Mouse (Mus musculus): ENCODE results near the gene Mapk7. TPM values are rescaled to one million over a fixed set of nuclear protein-coding genes. Genes with fewer than 3 reads are reported as not detected.

The Mapk7 gene
- polyA plus RNA-seq, 1 experiment from 2014 or later: 36.3 TPM

- Histone ChIP-seq H3K9ac (no peak overlapping the region), H3K36me3 (peaks cover 33% of the 10 kb centered on the region), H3K4me1 (replicated peaks) (peaks cover 37% of the 10 kb centered on the region), H3K9me3 (no peaks in the 10 kb centered on the region), H3K27me3 (replicated peaks) (no peaks in the 10 kb centered on the region), H3K4me2 (replicated peaks) (peak overlapping the region; percentile 63; the same call in 1 of the 2 replicates), H3K4me3 (replicated peaks) (no peak overlapping the region), H3K27ac (0 out of 2 replicates have a peak overlapping the region, but pooled peaks have one; percentile 22)
- no peak for ATAC-seq
- WGBS: 88% methylated on average over 7 of the region's 7 CpGs
These were observed 6.3 kb downstream of the Mapk7 start for GRCm38 (mm10) chr11:61487936-61488335.

- Histone ChIP-seq H3K4me2 (replicated peaks) (peak overlapping the region; percentile 63), H3K27ac (0 out of 2 replicates have a peak overlapping the region, but pooled peaks have one; percentile 22), H3K27me3 (replicated peaks) (no peaks in the 10 kb centered on the region), H3K4me1 (replicated peaks) (peaks cover 33% of the 10 kb centered on the region), H3K4me3 (replicated peaks) (no peak overlapping the region), H3K9ac (no peak overlapping the region), H3K36me3 (peaks cover 33% of the 10 kb centered on the region), H3K9me3 (no peaks in the 10 kb centered on the region)
- 33% methylated on average over 2 of the region's 2 CpGs for WGBS
- 0 out of 2 replicates have a peak, but pooled peaks have one; percentile 19 for ATAC-seq
These were observed 6.8 kb downstream of the Mapk7 start for GRCm38 (mm10) chr11:61487401-61487800.

- no peak for ATAC-seq
- Histone ChIP-seq H3K4me2 (replicated peaks) (peak overlapping the region; percentile 63), H3K4me3 (replicated peaks) (peak overlapping the region; percentile 38), H3K36me3 (peaks cover 33% of the 10 kb centered on the region), H3K4me1 (replicated peaks) (peaks cover 36% of the 10 kb centered on the region), H3K27ac (peak overlapping the region; percentile 97), H3K9me3 (no peaks in the 10 kb centered on the region), H3K27me3 (replicated peaks) (no peaks in the 10 kb centered on the region), H3K9ac (peak overlapping the region; percentile 40; the same call in 1 of the 2 replicates)
- WGBS: 77% methylated on average over 14 of the region's 14 CpGs
These were observed 7.6 kb downstream of the Mapk7 start for GRCm38 (mm10) chr11:61486458-61487219.

- Histone ChIP-seq H3K4me1 (replicated peaks) (peaks cover 33% of the 10 kb centered on the region), H3K27me3 (replicated peaks) (no peaks in the 10 kb centered on the region), H3K27ac (peak overlapping the region; percentile 97), H3K9me3 (no peaks in the 10 kb centered on the region), H3K9ac (peak overlapping the region; percentile 40), H3K4me3 (replicated peaks) (peak overlapping the region; percentile 38), H3K4me2 (replicated peaks) (peak overlapping the region; percentile 63), H3K36me3 (peaks cover 24% of the 10 kb centered on the region)
- ATAC-seq: no peak
- WGBS: 45% methylated on average over 22 of the region's 22 CpGs
These were observed 8.4 kb downstream of the Mapk7 start for GRCm38 (mm10) chr11:61485541-61486457.

GRCm38 (mm10) chr11:61484613-61485540 is 9.3 kb downstream of the Mapk7 start, which contains the start of gene Mfap4:
Gene Mfap4 (plus strand): TSS chr11:61485431.
- 24% methylated on average over 20 of the region's 20 CpGs for WGBS
- ATAC-seq: peak; percentile 87
- H3K27ac ChIP-seq: peak within 1 kb of the TSS; percentile 97

GRCm38 (mm10) chr11:61484256-61484612 is 10.0 kb downstream of the Mapk7 start:
- Histone ChIP-seq H3K9me3 (no peaks in the 10 kb centered on the region), H3K4me3 (replicated peaks) (0 out of 2 replicates have a peak overlapping the region, but pooled peaks have one; percentile 38), H3K27me3 (replicated peaks) (no peaks in the 10 kb centered on the region), H3K4me1 (replicated peaks) (peaks cover 30% of the 10 kb centered on the region), H3K9ac (peak overlapping the region; percentile 39; the same call in 1 of the 2 replicates), H3K36me3 (peaks cover 9% of the 10 kb centered on the region; the same call in 1 of the 2 replicates), H3K27ac (peak overlapping the region; percentile 97), H3K4me2 (replicated peaks) (peak overlapping the region; percentile 63)
- no peak for ATAC-seq
- WGBS: 31% methylated on average over 10 of the region's 10 CpGs

More at GRCm38 (mm10) chr11:61484613-61485540, 9.3 kb downstream of the Mapk7 start, which contains the start of gene Mfap4:
- H3K9me3 ChIP-seq: no peaks in the 10 kb centered on the region
- H3K27me3 ChIP-seq (replicated peaks): no peaks in the 10 kb centered on the region
- peaks cover 15% of the 10 kb centered on the region; the same call in 1 of the 2 replicates for H3K36me3 ChIP-seq
- peaks cover 30% of the 10 kb centered on the region for H3K4me1 ChIP-seq (replicated peaks)
- H3K9ac ChIP-seq: peak within 1 kb of the TSS; percentile 40
- peak within 1 kb of the TSS; percentile 38 for H3K4me3 ChIP-seq (replicated peaks)
- H3K4me2 ChIP-seq (replicated peaks): peak within 1 kb of the TSS; percentile 63

- 78% methylated on average over 13 of the region's 13 CpGs for WGBS
- Histone ChIP-seq H3K36me3 (0 out of 2 replicates have a peak, but pooled peaks cover 4% of the 10 kb centered on the region), H3K9ac (no peak overlapping the region), H3K9me3 (no peaks in the 10 kb centered on the region), H3K27me3 (replicated peaks) (no peaks in the 10 kb centered on the region), H3K4me3 (replicated peaks) (no peak overlapping the region), H3K4me1 (replicated peaks) (peaks cover 30% of the 10 kb centered on the region), H3K27ac (peak overlapping the region; percentile 97; the same call in 1 of the 2 replicates), H3K4me2 (replicated peaks) (no peak overlapping the region)
- no peak for ATAC-seq
These were observed 10.9 kb downstream of the Mapk7 start for GRCm38 (mm10) chr11:61483226-61483845.

- ATAC-seq: no peak
- WGBS: 51% methylated on average over 9 of the region's 9 CpGs
- Histone ChIP-seq H3K4me3 (replicated peaks) (no peak overlapping the region), H3K36me3 (no peaks in the 10 kb centered on the region), H3K4me2 (replicated peaks) (no peak overlapping the region), H3K9me3 (no peaks in the 10 kb centered on the region), H3K27me3 (replicated peaks) (no peaks in the 10 kb centered on the region), H3K9ac (no peak overlapping the region), H3K27ac (no peak overlapping the region), H3K4me1 (replicated peaks) (peaks cover 20% of the 10 kb centered on the region)
These were observed 12.7 kb downstream of the Mapk7 start for GRCm38 (mm10) chr11:61481239-61482090.

GRCm38 (mm10) chr11:61478788-61479187 is 15.4 kb downstream of the Mapk7 start:
- Histone ChIP-seq H3K4me2 (replicated peaks) (no peak overlapping the region), H3K27ac (no peak overlapping the region), H3K4me1 (replicated peaks) (0 out of 2 replicates have a peak, but pooled peaks cover 7% of the 10 kb centered on the region), H3K36me3 (no peaks in the 10 kb centered on the region), H3K9ac (no peak overlapping the region), H3K9me3 (no peaks in the 10 kb centered on the region), H3K4me3 (replicated peaks) (no peak overlapping the region), H3K27me3 (replicated peaks) (no peaks in the 10 kb centered on the region)
- 88% methylated on average over 4 of the region's 4 CpGs for WGBS
- no peak for ATAC-seq
